In the genomic region with DNA sequence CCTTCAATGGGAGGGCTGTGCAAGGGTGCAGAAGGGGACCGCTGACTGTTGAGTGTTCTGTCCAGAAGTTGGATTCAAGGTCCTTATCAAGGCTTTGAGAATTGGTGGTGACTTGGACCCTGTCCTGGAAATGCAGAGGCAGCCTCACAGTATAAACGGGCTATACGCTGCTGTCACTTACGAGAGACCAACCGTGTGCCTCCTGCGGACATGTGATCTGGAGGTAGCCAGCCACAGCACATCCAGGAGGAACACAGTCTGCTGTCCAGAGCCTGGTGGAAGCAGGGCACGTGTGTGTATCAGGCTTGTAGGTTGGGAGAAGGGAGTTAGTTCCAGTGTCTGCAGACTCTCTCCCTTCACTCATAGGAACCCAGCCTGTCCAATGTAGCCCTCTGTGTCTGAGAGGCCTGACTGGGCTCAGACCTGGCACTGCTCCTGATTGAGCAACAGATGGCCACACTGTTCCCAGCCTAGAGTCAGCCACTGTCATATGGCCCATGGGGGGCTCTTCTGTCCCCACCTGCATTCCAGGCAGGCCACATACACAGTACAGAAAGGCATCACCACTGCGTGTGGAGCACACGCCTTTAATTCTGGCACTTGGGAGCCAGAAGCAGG, we compare ENCODE assay signal across 17 mouse cellular contexts. TPM values are rescaled to one million over a fixed set of nuclear protein-coding genes. Genes with fewer than 3 reads are reported as not detected.
DNase-seq lines count a peak whose midpoint lies in the region; ATAC-seq lines count a peak whose summit lies in the region.
"Had no signal": no experiment of that assay in that cellular context is flagged by ENCODE, and none has a peak within 500 bp of the region (broad histone marks: within the 10 kb centered on the region; RNA-seq: fewer than 3 reads in every experiment).

No protein-coding gene starts in this region.

- peaks cover 60% of the 10 kb centered on the region for H3K4me1 ChIP-seq in heart, embryonic 13.5 days
- H3K4me1 ChIP-seq in stomach, embryonic 15.5 days, result peaks cover 37% of the 10 kb centered on the region
- H3K4me1 ChIP-seq: midbrain, embryonic 12.5 days had no signal

- H3K4me3 ChIP-seq in heart, embryonic 13.5 days, result no peak overlapping the region
- H3K4me3 ChIP-seq in stomach, embryonic 15.5 days (replicated peaks), result no peak overlapping the region
- H3K4me3 ChIP-seq: erythroblast, embryonic 14.5 days; intestine, embryonic 15.5 days; midbrain, embryonic 12.5 days; myocyte had no signal

- H3K4me2 ChIP-seq in heart, embryonic 13.5 days, result no peak overlapping the region
- H3K4me2 ChIP-seq in stomach, embryonic 15.5 days, result no peak overlapping the region
- H3K4me2 ChIP-seq: intestine, embryonic 15.5 days; midbrain, embryonic 12.5 days had no signal

- 62% methylated on average over 9 of the region's 9 CpGs for WGBS in heart, embryonic 13.5 days
- 78% methylated on average over 9 of the region's 9 CpGs for WGBS in stomach, embryonic 15.5 days

- intact Hi-C loops in left cerebral cortex, postnatal 4 days (cut with DNase I), result no loop called here
- intact Hi-C loops in left cerebral cortex, postnatal 10 days (cut with DNase I), result no loop called here

- H3K36me3 ChIP-seq in heart, embryonic 13.5 days, result 0 out of 2 replicates have a peak, but pooled peaks cover 4% of the 10 kb centered on the region
- H3K36me3 ChIP-seq in stomach, embryonic 15.5 days, result no peaks in the 10 kb centered on the region
- H3K36me3 ChIP-seq: intestine, embryonic 15.5 days had no signal

- H3K9ac ChIP-seq in heart, embryonic 13.5 days, result 0 out of 2 replicates have a peak overlapping the region, but pooled peaks have one; percentile 9
- H3K9ac ChIP-seq in stomach, embryonic 15.5 days, result no peak overlapping the region
- H3K9ac ChIP-seq: intestine, embryonic 15.5 days; midbrain, embryonic 12.5 days had no signal

- ATAC-seq in heart, embryonic 13.5 days (ENCODE audit: extremely low read depth, insufficient number of reproducible peaks, low FRiP score, low TSS enrichment), result no peak
- no peak for ATAC-seq in stomach, embryonic 15.5 days (ENCODE audit: insufficient read depth, low FRiP score, low read depth)
- ATAC-seq: forebrain, embryonic 16.5 days; intestine, embryonic 15.5 days had no signal

- no peaks in the 10 kb centered on the region for H3K9me3 ChIP-seq in heart, embryonic 13.5 days
- H3K9me3 ChIP-seq in stomach, embryonic 15.5 days, result no peaks in the 10 kb centered on the region
- H3K9me3 ChIP-seq: intestine, embryonic 15.5 days; midbrain, embryonic 12.5 days had no signal

- DNase-seq in adrenal gland, adult (ENCODE audit: inconsistent age in 2 of 2, low spot score in 1 of 2), result peak; percentile 77
- no peak for DNase-seq in adrenal gland, adult 18-20 months (ENCODE audit: low spot score in 2 of 2)
- DNase-seq in heart, adult 8-10 months (ENCODE audit: low spot score), result no peak
- peak; percentile 62 for DNase-seq in left cerebral cortex, postnatal 4 days
- DNase-seq in left cerebral cortex, postnatal 10 days (ENCODE audit: extremely low spot score in 1 of 2, low spot score in 2 of 2), result no peak
- no peak for DNase-seq in gastrocnemius, postnatal 4 days (ENCODE audit: low spot score in 2 of 2)
- DNase-seq: cerebellum, adult 2 months; kidney, postnatal 10 days; thymus, postnatal 25 days had no signal

- H3K27ac ChIP-seq in heart, embryonic 13.5 days (replicated peaks), result no peak overlapping the region
- 0 out of 2 replicates have a peak overlapping the region, but pooled peaks have one; percentile 32 for H3K27ac ChIP-seq in stomach, embryonic 15.5 days
- H3K27ac ChIP-seq: intestine, embryonic 15.5 days; macrophage; midbrain, embryonic 12.5 days had no signal

- no peaks in the 10 kb centered on the region; the same call in 1 of the 2 replicates for H3K27me3 ChIP-seq in heart, embryonic 13.5 days (replicated peaks)
- no peaks in the 10 kb centered on the region for H3K27me3 ChIP-seq in stomach, embryonic 15.5 days (replicated peaks)
- H3K27me3 ChIP-seq: intestine, embryonic 15.5 days; midbrain, embryonic 12.5 days had no signal

RNA-seq across cellular contexts. Expression of a gene that starts 21.6 kb away (rescaled TPM):
- total RNA-seq in adrenal gland, adult 18-20 months (2021), result 10 to 100 TPM; 29.0 to 33.1 TPM
- polyA plus RNA-seq in heart, embryonic 13.5 days (2015; fragmentation: Nextera tagmentation; extraction: Ambion mirVana), result 16.1 and 18.6 TPM in 2 replicates
- total RNA-seq in heart, adult 8-10 months (2022), result 1 to 10 TPM; 1.8 to 2.3 (median 2.0) TPM
- total RNA-seq in left cerebral cortex, postnatal 4 days (2021), result 10 to 100 TPM; 22.5 to 25.7 TPM
- 10 to 100 TPM; 17.2 to 24.4 TPM for total RNA-seq in left cerebral cortex, postnatal 10 days (2021)
- polyA plus RNA-seq in stomach, embryonic 15.5 days (2015; fragmentation: Nextera tagmentation; extraction: Ambion mirVana), result 40.4 and 42.0 TPM in 2 replicates
- 10 to 100 TPM; 11.7 to 11.9 TPM for total RNA-seq in gastrocnemius, postnatal 4 days (2021)
- polyA plus RNA-seq: erythroblast, embryonic 14.5 days; macrophage had no signal

Comparison
In these comparisons a context has a peak if more than half of its experiments do, and no peak if none do; other contexts are left out.
1. DNase-seq: peak in adrenal gland, adult (2 of 2) and left cerebral cortex, postnatal 4 days (single experiment); none in adrenal gland, adult 18-20 months (0 of 2), heart, adult 8-10 months (single experiment), left cerebral cortex, postnatal 10 days (0 of 2) and gastrocnemius, postnatal 4 days (0 of 2).